Mouse (Mus musculus) liver, embryonic 14.5 days (tissue): ENCODE measurements around the gene Zfand4.

ENCODE experiments used
- CTCF ChIP-seq: IDR thresholded peaks from 2 replicates; pipeline ENCODE4 v1.5.1; 2016; ENCODE audit warnings: antibody characterized with exemption, low read depth, control low read depth
- EP300 ChIP-seq: IDR thresholded peaks from 2 replicates; pipeline ENCODE4 v1.6.1; 2016; ENCODE audit warnings: antibody characterized with exemption, low read depth

DNA sequence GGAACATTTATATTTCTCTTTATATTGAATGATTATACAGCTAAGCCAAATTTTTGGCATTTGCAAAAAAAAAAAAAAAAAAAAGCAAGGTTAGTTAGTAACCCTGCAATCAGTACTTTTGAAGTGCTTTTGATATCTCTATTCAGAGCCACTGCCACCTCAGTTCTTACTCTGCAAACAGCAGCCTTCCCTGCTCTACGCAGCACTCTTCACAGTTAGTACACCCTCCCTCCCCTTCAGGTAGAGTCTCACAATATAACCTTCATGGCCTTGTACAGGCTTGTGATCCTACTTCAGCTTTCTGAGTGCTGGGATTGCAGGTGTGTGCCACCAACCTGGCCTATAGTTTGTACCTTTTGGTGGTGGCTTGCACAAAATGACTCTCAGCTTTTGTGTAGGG, 89.4 kb downstream of the Zfand4 start:
- no peak for TF ChIP-seq EP300
- no peak for TF ChIP-seq CTCF
